Mouse (Mus musculus) liver, embryonic 14.5 days (tissue): ENCODE data around the gene Ier3. TPM values are rescaled to one million over a fixed set of nuclear protein-coding genes. Genes with fewer than 3 reads are reported as not detected.

Experiments
- ATAC-seq: fragments of 200-750 bp; cut with Nextera tagmentation; 2 replicates; pipeline ENCODE4 v1.8.0; 2017; ENCODE audit warnings: moderate number of reproducible peaks, mild to moderate bottlenecking, moderate library complexity; ENCODE audit not compliant: insufficient read depth
- DNase-seq, 3 experiments: peaks; one replicate each; pipeline ENCODE4 v3.0.0-alpha.2; 2012 to 2013; ENCODE audit warnings: low read depth in 3 of 3, low spot score in 3 of 3
- H3K27ac ChIP-seq: fragments of 300-500 bp; sonication (generic); 2 replicates; pipeline ENCODE4 v1.5.1; 2014; ENCODE audit warnings: moderate library complexity, mild to moderate bottlenecking, control low read depth, inconsistent platforms
- H3K27me3 ChIP-seq: fragments of 300-500 bp; sonication (generic); 2 replicates; pipeline ENCODE4 v1.6.1; 2014; ENCODE audit warnings: mild to moderate bottlenecking, low read length, moderate library complexity; ENCODE audit not compliant: control insufficient read depth, insufficient read depth
- H3K36me3 ChIP-seq: fragments of 300-500 bp; sonication (generic); replicated peaks from 2 replicates; pipeline ENCODE4 v1.6.1; 2014; ENCODE audit warnings: low read depth; ENCODE audit not compliant: control insufficient read depth, insufficient read depth
- H3K4me1 ChIP-seq, 2 experiments: fragments of 200-500 bp in 1 of 2; fragments of 300-500 bp in 1 of 2; sonication (generic) in 1 of 2; replicated peaks; 2 replicates each; pipeline ENCODE4 v1.6.1; 2012 to 2014; ENCODE audit warnings: antibody characterized with exemption in 1 of 2, inconsistent platforms in 1 of 2, low read length in 1 of 2; ENCODE audit not compliant: control insufficient read depth in 2 of 2, insufficient read depth in 2 of 2
- H3K4me2 ChIP-seq: fragments of 300-500 bp; sonication (generic); 2 replicates; pipeline ENCODE4 v1.6.1; 2014; ENCODE audit warnings: low read depth, mild to moderate bottlenecking, control low read depth, moderate library complexity
- H3K4me3 ChIP-seq, 2 experiments: fragments of 200-500 bp in 1 of 2; fragments of 300-500 bp in 1 of 2; sonication (generic) in 1 of 2; 2 replicates each; pipeline ENCODE4 v1.5.1; 2012 to 2014; ENCODE audit warnings: low read depth in 2 of 2, low read length in 2 of 2, mild to moderate bottlenecking in 2 of 2, control low read depth in 1 of 2, inconsistent platforms in 1 of 2, moderate library complexity in 1 of 2; ENCODE audit not compliant: insufficient read depth in 1 of 2
- H3K9ac ChIP-seq: fragments of 300-500 bp; sonication (generic); replicated peaks from 2 replicates; pipeline ENCODE4 v1.6.1; 2014; ENCODE audit warnings: mild to moderate bottlenecking, control low read depth, moderate library complexity
- H3K9me3 ChIP-seq: fragments of 300-500 bp; sonication (generic); 2 replicates; pipeline ENCODE4 v1.6.1; 2016; ENCODE audit warnings: low read length, mixed read lengths; ENCODE audit not compliant: control insufficient read depth
- CTCF ChIP-seq: IDR thresholded peaks from 2 replicates; pipeline ENCODE4 v1.5.1; 2016; ENCODE audit warnings: antibody characterized with exemption, low read depth, control low read depth
- EP300 ChIP-seq: IDR thresholded peaks from 2 replicates; pipeline ENCODE4 v1.6.1; 2016; ENCODE audit warnings: antibody characterized with exemption, low read depth
- WGBS: fragments of 180-500 bp; shearing (Covaris S2); extraction: QIAGEN DNeasy Blood & Tissue Kit; methylation state at CpG from one replicate; pipeline ENCODE4 v1.1.7; 2014; ENCODE audit not compliant: insufficient replicate concordance; 5-methylcytosine and 5-hydroxymethylcytosine counted together
- polyA plus RNA-seq, 2 experiments: library from polyadenylated mRNA; depleted of rRNA in 1 of 2; stranded (reverse) in 1 of 2; unstranded in 1 of 2; fragments of >200 nt; fragmentation: Nextera tagmentation in 1 of 2; extraction: Ambion mirVana in 1 of 2; gene quantifications; 2 replicates each; pipeline versions ENCODE4 v1.2.1 to v1.2.3; 2012 to 2014

Ier3 gene
- polyA plus RNA-seq, 2 experiments, result 11.0 to 11.6 TPM

DNA sequence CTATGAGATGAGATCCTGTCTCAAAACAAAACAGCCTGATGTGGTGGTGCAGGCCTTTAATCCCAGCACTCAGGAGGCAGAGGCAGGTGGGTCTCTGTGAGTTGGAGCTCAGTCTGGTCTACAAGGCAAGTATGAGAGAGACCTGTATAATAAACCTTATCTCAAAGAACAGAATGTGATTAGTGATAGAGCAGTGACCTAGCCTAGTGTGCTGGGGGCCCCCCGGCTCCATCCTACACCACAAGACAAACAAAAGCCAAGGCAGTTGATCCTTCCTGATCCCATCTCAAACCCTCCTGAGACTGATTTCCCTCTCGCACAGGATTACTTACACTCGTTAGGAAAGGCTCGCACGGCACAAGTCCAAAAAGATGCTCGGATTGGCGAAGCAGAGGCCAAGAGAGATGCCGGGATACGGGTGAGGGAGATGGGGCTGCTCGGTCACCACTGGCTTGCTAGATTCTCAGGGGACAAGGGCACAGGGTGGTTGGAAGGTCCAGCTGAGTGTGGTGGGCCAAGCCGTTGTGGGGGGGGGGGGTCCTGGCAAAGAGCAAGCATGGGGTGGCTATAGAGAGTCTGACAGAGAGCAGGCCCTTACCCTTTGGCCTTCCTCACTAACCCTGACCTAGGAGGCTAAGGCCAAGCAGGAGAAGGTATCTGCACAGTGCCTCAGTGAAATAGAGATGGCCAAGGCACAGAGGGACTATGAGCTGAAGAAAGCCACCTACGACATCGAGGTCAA lies 3.8 kb downstream of the Ier3 start:
- Histone ChIP-seq H3K9ac (no peak overlapping the region), H3K9me3 (no peaks in the 10 kb centered on the region), H3K4me2 (peak overlapping the region; percentile 97; the same call in 1 of the 2 replicates), H3K36me3 (peaks cover 11% of the 10 kb centered on the region), H3K4me3 (no peak overlapping the region), H3K4me1 (peaks cover 30 to 37% of the 10 kb centered on the region in 2 experiments), H3K27ac (peak overlapping the region; percentile 22), H3K27me3 (no peaks in the 10 kb centered on the region)
- no peak for DNase-seq
- ATAC-seq, result no peak
- 72% methylated on average over 13 of the region's 13 CpGs for WGBS
- TF ChIP-seq EP300 (peak; percentile 21; the same call in 1 of the 2 replicates), CTCF (no peak)

- Histone ChIP-seq H3K27ac (no peak overlapping the region), H3K4me3 (no peak overlapping the region), H3K4me1 (peaks cover 6 to 11% of the 10 kb centered on the region in 2 experiments), H3K36me3 (peaks cover 38% of the 10 kb centered on the region), H3K27me3 (no peaks in the 10 kb centered on the region), H3K4me2 (peak overlapping the region; percentile 28; the same call in 1 of the 2 replicates), H3K9me3 (no peaks in the 10 kb centered on the region), H3K9ac (no peak overlapping the region)
- WGBS, result 3% methylated on average over 21 of the region's 21 CpGs
- TF ChIP-seq CTCF (peak; percentile 99), EP300 (no peak)
- peak in 2 of 3 experiments; percentile 62 to 72 for DNase-seq
- peak; percentile 70 for ATAC-seq
Measured at GRCm38 (mm10) chr17:35829737-35830136, 8.3 kb downstream of the Ier3 start.

GRCm38 (mm10) chr17:35832400-35833238 lies 11.1 kb downstream of the Ier3 start:
- peak overlapping the region; percentile 21; the same call in 1 of the 2 replicates for H3K9ac ChIP-seq
- H3K9me3 ChIP-seq, result no peaks in the 10 kb centered on the region
- H3K4me1 ChIP-seq, result peaks cover 13 to 22% of the 10 kb centered on the region in 2 experiments
- ATAC-seq (no peak), DNase-seq (no peak)
- H3K4me2 ChIP-seq, result no peak overlapping the region
- WGBS, result 69% methylated on average over 8 of the region's 8 CpGs
- peaks cover 54% of the 10 kb centered on the region for H3K36me3 ChIP-seq
- no peak for TF ChIP-seq EP300
- no peak for TF ChIP-seq CTCF
- no peak overlapping the region; the same call in 1 of the 2 replicates for H3K27ac ChIP-seq
- no peaks in the 10 kb centered on the region for H3K27me3 ChIP-seq
- H3K4me3 ChIP-seq, result no peak overlapping the region

- WGBS, result 14% methylated on average over 5 of the region's 5 CpGs
- H3K27ac ChIP-seq, result peak overlapping the region; percentile 17; the same call in 1 of the 2 replicates
- TF ChIP-seq EP300, result no peak
- TF ChIP-seq CTCF, result no peak
- no peak overlapping the region for H3K4me3 ChIP-seq
- no peak overlapping the region for H3K4me2 ChIP-seq
- DNase-seq (no peak), ATAC-seq (no peak)
- peaks cover 48% of the 10 kb centered on the region for H3K36me3 ChIP-seq
- no peaks in the 10 kb centered on the region for H3K27me3 ChIP-seq
- H3K9ac ChIP-seq, result peak overlapping the region; percentile 21; the same call in 1 of the 2 replicates
- H3K9me3 ChIP-seq, result no peaks in the 10 kb centered on the region
- H3K4me1 ChIP-seq, result peaks cover 13 to 22% of the 10 kb centered on the region in 2 experiments
Measured at GRCm38 (mm10) chr17:35833239-35833751, 11.8 kb downstream of the Ier3 start.
